Mouse (Mus musculus): ENCODE results near the gene Sprr3. TPM values are rescaled to one million over a fixed set of nuclear protein-coding genes. Genes with fewer than 3 reads are reported as not detected.

Sprr3 gene
- total and polyA plus RNA-seq, 3 experiments, result not detected

Other genes starting within 250 kb of the Sprr3 start
- not detected in 2 replicates for gene Sprr2a1, start 242.9 kb downstream of the Sprr3 start, total RNA-seq (2012; rRNA removed)
- gene Sprr2a1, start 242.9 kb downstream of the Sprr3 start, polyA plus RNA-seq (2012; ENCODE audit: insufficient read depth in 1 of 2, insufficient read length in 2 of 2, low read depth in 1 of 2, low replicate concordance in 2 of 2, missing spikeins in 1 of 2), result not detected
- gene Sprr2a2, start 242.8 kb downstream of the Sprr3 start, total RNA-seq (2012; rRNA removed), result 0.04 TPM in 1 of 2 replicates, not detected in the other
- gene Sprr2a2, start 242.8 kb downstream of the Sprr3 start, polyA plus RNA-seq (2012; ENCODE audit: insufficient read depth in 1 of 2, insufficient read length in 2 of 2, low read depth in 1 of 2, low replicate concordance in 2 of 2, missing spikeins in 1 of 2), result not detected
- not detected in 2 replicates for gene Sprr2a3, start 173.3 kb downstream of the Sprr3 start, total RNA-seq (2012; rRNA removed)
- gene Sprr2a3, start 173.3 kb downstream of the Sprr3 start, polyA plus RNA-seq (2012; ENCODE audit: insufficient read depth in 1 of 2, insufficient read length in 2 of 2, low read depth in 1 of 2, low replicate concordance in 2 of 2, missing spikeins in 1 of 2), result not detected
- gene Sprr2b, start 142.1 kb downstream of the Sprr3 start, total RNA-seq (2012; rRNA removed), result not detected in 2 replicates
- gene Sprr2b, start 142.1 kb downstream of the Sprr3 start, polyA plus RNA-seq (2012; ENCODE audit: insufficient read depth in 1 of 2, insufficient read length in 2 of 2, low read depth in 1 of 2, low replicate concordance in 2 of 2, missing spikeins in 1 of 2), result not detected
- not detected in 2 replicates for gene Sprr2d, start 119.6 kb downstream of the Sprr3 start, total RNA-seq (2012; rRNA removed)
- gene Sprr2d, start 119.6 kb downstream of the Sprr3 start, polyA plus RNA-seq (2012; ENCODE audit: insufficient read depth in 1 of 2, insufficient read length in 2 of 2, low read depth in 1 of 2, low replicate concordance in 2 of 2, missing spikeins in 1 of 2), result not detected
- gene Sprr2e, start 106.6 kb downstream of the Sprr3 start, total RNA-seq (2012; rRNA removed), result not detected in 2 replicates
- not detected for gene Sprr2e, start 106.6 kb downstream of the Sprr3 start, polyA plus RNA-seq (2012; ENCODE audit: insufficient read depth in 1 of 2, insufficient read length in 2 of 2, low read depth in 1 of 2, low replicate concordance in 2 of 2, missing spikeins in 1 of 2)
- not detected in 2 replicates for gene Sprr2f, start 93.5 kb downstream of the Sprr3 start, total RNA-seq (2012; rRNA removed)
- not detected for gene Sprr2f, start 93.5 kb downstream of the Sprr3 start, polyA plus RNA-seq (2012; ENCODE audit: insufficient read depth in 1 of 2, insufficient read length in 2 of 2, low read depth in 1 of 2, low replicate concordance in 2 of 2, missing spikeins in 1 of 2)
- not detected in 2 replicates for gene Sprr2h, start 73.0 kb downstream of the Sprr3 start, total RNA-seq (2012; rRNA removed)
- not detected for gene Sprr2h, start 73.0 kb downstream of the Sprr3 start, polyA plus RNA-seq (2012; ENCODE audit: insufficient read depth in 1 of 2, insufficient read length in 2 of 2, low read depth in 1 of 2, low replicate concordance in 2 of 2, missing spikeins in 1 of 2)
- not detected in 2 replicates for gene Sprr2i, start 50.7 kb downstream of the Sprr3 start, total RNA-seq (2012; rRNA removed)
- not detected for gene Sprr2i, start 50.7 kb downstream of the Sprr3 start, polyA plus RNA-seq (2012; ENCODE audit: insufficient read depth in 1 of 2, insufficient read length in 2 of 2, low read depth in 1 of 2, low replicate concordance in 2 of 2, missing spikeins in 1 of 2)
- gene Sprr2j-ps, start 40.6 kb downstream of the Sprr3 start, total RNA-seq (2012; rRNA removed), result not detected in 2 replicates
- not detected for gene Sprr2j-ps, start 40.6 kb downstream of the Sprr3 start, polyA plus RNA-seq (2012; ENCODE audit: insufficient read depth in 1 of 2, insufficient read length in 2 of 2, low read depth in 1 of 2, low replicate concordance in 2 of 2, missing spikeins in 1 of 2)
- gene Gm9774, start 29.3 kb downstream of the Sprr3 start, total RNA-seq (2012; rRNA removed), result 17.4 and 26.0 TPM in 2 replicates
- gene Gm9774, start 29.3 kb downstream of the Sprr3 start, polyA plus RNA-seq (2012; ENCODE audit: insufficient read depth in 1 of 2, insufficient read length in 2 of 2, low read depth in 1 of 2, low replicate concordance in 2 of 2, missing spikeins in 1 of 2), result 100 to 1,000 TPM; 107 to 140 TPM
- gene Sprr2k, start 26.1 kb downstream of the Sprr3 start, total RNA-seq (2012; rRNA removed), result not detected in 2 replicates
- not detected for gene Sprr2k, start 26.1 kb downstream of the Sprr3 start, polyA plus RNA-seq (2012; ENCODE audit: insufficient read depth in 1 of 2, insufficient read length in 2 of 2, low read depth in 1 of 2, low replicate concordance in 2 of 2, missing spikeins in 1 of 2)
- gene Sprr1b, start 19.9 kb downstream of the Sprr3 start, total RNA-seq (2012; rRNA removed), result not detected in 2 replicates
- not detected for gene Sprr1b, start 19.9 kb downstream of the Sprr3 start, polyA plus RNA-seq (2012; ENCODE audit: insufficient read depth in 1 of 2, insufficient read length in 2 of 2, low read depth in 1 of 2, low replicate concordance in 2 of 2, missing spikeins in 1 of 2)
- not detected in 2 replicates for gene Sprr1a, start 27.2 kb upstream of the Sprr3 start, total RNA-seq (2012; rRNA removed)
- not detected for gene Sprr1a, start 27.2 kb upstream of the Sprr3 start, polyA plus RNA-seq (2012; ENCODE audit: insufficient read depth in 1 of 2, insufficient read length in 2 of 2, low read depth in 1 of 2, low replicate concordance in 2 of 2, missing spikeins in 1 of 2)
- not detected in 2 replicates for gene Sprr4, start 41.8 kb upstream of the Sprr3 start, total RNA-seq (2012; rRNA removed)
- gene Sprr4, start 41.8 kb upstream of the Sprr3 start, polyA plus RNA-seq (2012; ENCODE audit: insufficient read depth in 1 of 2, insufficient read length in 2 of 2, low read depth in 1 of 2, low replicate concordance in 2 of 2, missing spikeins in 1 of 2), result not detected
- gene 2310046K23Rik, start 75.8 kb upstream of the Sprr3 start, total RNA-seq (2012; rRNA removed), result not detected in 2 replicates
- gene 2310046K23Rik, start 75.8 kb upstream of the Sprr3 start, polyA plus RNA-seq (2012; ENCODE audit: insufficient read depth in 1 of 2, insufficient read length in 2 of 2, low read depth in 1 of 2, low replicate concordance in 2 of 2, missing spikeins in 1 of 2), result not detected
- not detected in 2 replicates for gene Ivl, start 115.0 kb upstream of the Sprr3 start, total RNA-seq (2012; rRNA removed)
- not detected for gene Ivl, start 115.0 kb upstream of the Sprr3 start, polyA plus RNA-seq (2012; ENCODE audit: insufficient read depth in 1 of 2, insufficient read length in 2 of 2, low read depth in 1 of 2, low replicate concordance in 2 of 2, missing spikeins in 1 of 2)
- gene Smcp, start 130.3 kb upstream of the Sprr3 start, total RNA-seq (2012; rRNA removed), result not detected in 2 replicates
- gene Smcp, start 130.3 kb upstream of the Sprr3 start, polyA plus RNA-seq (2012; ENCODE audit: insufficient read depth in 1 of 2, insufficient read length in 2 of 2, low read depth in 1 of 2, low replicate concordance in 2 of 2, missing spikeins in 1 of 2), result not detected
- gene 2210017I01Rik, start 148.8 kb upstream of the Sprr3 start, total RNA-seq (2012; rRNA removed), result not detected in 2 replicates
- gene 2210017I01Rik, start 148.8 kb upstream of the Sprr3 start, polyA plus RNA-seq (2012; ENCODE audit: insufficient read depth in 1 of 2, insufficient read length in 2 of 2, low read depth in 1 of 2, low replicate concordance in 2 of 2, missing spikeins in 1 of 2), result not detected
- gene Lce6a, start 162.9 kb upstream of the Sprr3 start, total RNA-seq (2012; rRNA removed), result not detected in 2 replicates
- not detected for gene Lce6a, start 162.9 kb upstream of the Sprr3 start, polyA plus RNA-seq (2012; ENCODE audit: insufficient read depth in 1 of 2, insufficient read length in 2 of 2, low read depth in 1 of 2, low replicate concordance in 2 of 2, missing spikeins in 1 of 2)
- not detected in 2 replicates for gene Lce1a1, start 189.6 kb upstream of the Sprr3 start, total RNA-seq (2012; rRNA removed)
- gene Lce1a1, start 189.6 kb upstream of the Sprr3 start, polyA plus RNA-seq (2012; ENCODE audit: insufficient read depth in 1 of 2, insufficient read length in 2 of 2, low read depth in 1 of 2, low replicate concordance in 2 of 2, missing spikeins in 1 of 2), result not detected
- not detected in 2 replicates for gene Lce1b, start 198.2 kb upstream of the Sprr3 start, total RNA-seq (2012; rRNA removed)
- gene Lce1b, start 198.2 kb upstream of the Sprr3 start, polyA plus RNA-seq (2012; ENCODE audit: insufficient read depth in 1 of 2, insufficient read length in 2 of 2, low read depth in 1 of 2, low replicate concordance in 2 of 2, missing spikeins in 1 of 2), result not detected
- not detected in 2 replicates for gene Lce1a2, start 211.6 kb upstream of the Sprr3 start, total RNA-seq (2012; rRNA removed)
- not detected for gene Lce1a2, start 211.6 kb upstream of the Sprr3 start, polyA plus RNA-seq (2012; ENCODE audit: insufficient read depth in 1 of 2, insufficient read length in 2 of 2, low read depth in 1 of 2, low replicate concordance in 2 of 2, missing spikeins in 1 of 2)
- not detected in 2 replicates for gene Lce1c, start 220.5 kb upstream of the Sprr3 start, total RNA-seq (2012; rRNA removed)
- not detected for gene Lce1c, start 220.5 kb upstream of the Sprr3 start, polyA plus RNA-seq (2012; ENCODE audit: insufficient read depth in 1 of 2, insufficient read length in 2 of 2, low read depth in 1 of 2, low replicate concordance in 2 of 2, missing spikeins in 1 of 2)
- gene Lce1d, start 228.5 kb upstream of the Sprr3 start, total RNA-seq (2012; rRNA removed), result not detected in 2 replicates
- gene Lce1d, start 228.5 kb upstream of the Sprr3 start, polyA plus RNA-seq (2012; ENCODE audit: insufficient read depth in 1 of 2, insufficient read length in 2 of 2, low read depth in 1 of 2, low replicate concordance in 2 of 2, missing spikeins in 1 of 2), result not detected

Data from MEL (cell line).